Mouse (Mus musculus) CD4-positive naive resting alpha-beta T cell, adult 57 days (primary cell): ENCODE measurements around the gene Olfr1286. TPM values are rescaled to one million over a fixed set of nuclear protein-coding genes. Genes with fewer than 3 reads are reported as not detected.

Source experiments
- total RNA-seq: library from RNA; stranded (reverse); gene quantifications from one replicate; pipeline ENCODE4 v1.2.4, GENCODE M21; 2023

Olfr1286 gene
- not detected for total RNA-seq

DNA sequence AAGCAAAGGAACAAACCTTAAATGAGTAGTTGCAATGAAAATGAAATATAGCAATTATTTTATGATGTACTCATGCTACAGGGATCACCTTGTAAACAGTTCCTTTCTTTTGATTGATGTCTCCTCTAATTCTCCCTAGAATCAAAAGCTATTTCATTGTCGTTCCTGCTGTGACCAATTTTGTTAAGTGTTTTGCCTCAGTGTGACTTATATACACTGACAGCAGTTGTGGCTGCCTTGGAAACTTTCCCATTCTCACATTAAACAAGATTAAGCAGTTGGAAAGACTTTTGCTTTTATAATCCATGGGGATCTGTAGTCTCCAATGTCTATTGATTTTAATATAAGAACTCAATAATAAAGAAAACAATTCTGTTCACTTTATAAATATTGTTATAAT, at the start of gene Olfr1286:
TSS of gene Olfr1286 (minus strand) at position 185 of the 400 bp plus-strand sequence.

GRCm38 (mm10) chr2:111448842-111449241, 25.9 kb upstream of the Olfr1286 start, which contains the start of gene Olfr1287:
Olfr1287 (plus strand) TSS chr2:111449142.

DNA sequence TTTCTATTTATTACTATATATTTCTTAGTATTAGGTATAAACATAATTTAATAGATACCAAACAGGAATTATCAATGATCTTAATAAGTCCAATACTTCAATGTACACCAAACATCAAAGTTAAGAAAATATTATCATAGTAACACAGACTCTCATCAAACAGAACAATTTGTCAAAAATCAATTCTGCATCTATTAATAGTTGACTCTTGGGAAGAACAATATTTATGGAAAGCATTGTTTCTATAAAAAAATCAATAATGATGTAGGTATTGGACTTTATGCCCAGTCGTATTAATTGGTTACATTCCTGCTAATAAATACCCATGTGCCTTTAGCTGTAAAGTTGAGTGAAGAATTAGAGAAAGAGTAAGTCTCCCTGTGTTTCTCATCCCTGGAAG, 47.7 kb downstream of the Olfr1286 start, which contains the start of gene Olfr1284:
TSS of gene Olfr1284 (plus strand) at position 301 of the 400 bp plus-strand sequence.

Other genes with a start within 250 kb of the Olfr1286 start
- not detected for gene 4930430A15Rik, start 193.5 kb downstream of the Olfr1286 start, total RNA-seq
- gene Olfr1275, start 187.8 kb downstream of the Olfr1286 start, total RNA-seq, result not detected
- not detected for gene Olfr1276, start 168.6 kb downstream of the Olfr1286 start, total RNA-seq
- not detected for gene Olfr1277, start 149.0 kb downstream of the Olfr1286 start, total RNA-seq
- gene Olfr1278, start 133.0 kb downstream of the Olfr1286 start, total RNA-seq, result not detected
- gene Olfr1279, start 122.5 kb downstream of the Olfr1286 start, total RNA-seq, result not detected
- gene Olfr1280, start 109.1 kb downstream of the Olfr1286 start, total RNA-seq, result not detected
- not detected for gene Olfr1281, start 96.6 kb downstream of the Olfr1286 start, total RNA-seq
- gene Olfr1282, start 87.0 kb downstream of the Olfr1286 start, total RNA-seq, result not detected
- not detected for gene Olfr1283, start 56.3 kb downstream of the Olfr1286 start, total RNA-seq
- not detected for gene Olfr1284, start 47.6 kb downstream of the Olfr1286 start, total RNA-seq
- not detected for gene Olfr1287, start 26.0 kb upstream of the Olfr1286 start, total RNA-seq
- not detected for gene Olfr1288, start 51.0 kb upstream of the Olfr1286 start, total RNA-seq
- not detected for gene Olfr1289, start 57.7 kb upstream of the Olfr1286 start, total RNA-seq
- not detected for gene Olfr1290, start 70.7 kb upstream of the Olfr1286 start, total RNA-seq
- not detected for gene Olfr1291-ps1, start 74.1 kb upstream of the Olfr1286 start, total RNA-seq
- gene Olfr1293-ps, start 102.1 kb upstream of the Olfr1286 start, total RNA-seq, result not detected
- not detected for gene Olfr1294, start 117.2 kb upstream of the Olfr1286 start, total RNA-seq
- gene Olfr1295, start 146.6 kb upstream of the Olfr1286 start, total RNA-seq, result not detected
- gene Olfr1297, start 203.4 kb upstream of the Olfr1286 start, total RNA-seq, result not detected
- gene Olfr1298, start 226.1 kb upstream of the Olfr1286 start, total RNA-seq, result not detected
- not detected for gene Olfr1299, start 238.3 kb upstream of the Olfr1286 start, total RNA-seq